In the genomic region with DNA sequence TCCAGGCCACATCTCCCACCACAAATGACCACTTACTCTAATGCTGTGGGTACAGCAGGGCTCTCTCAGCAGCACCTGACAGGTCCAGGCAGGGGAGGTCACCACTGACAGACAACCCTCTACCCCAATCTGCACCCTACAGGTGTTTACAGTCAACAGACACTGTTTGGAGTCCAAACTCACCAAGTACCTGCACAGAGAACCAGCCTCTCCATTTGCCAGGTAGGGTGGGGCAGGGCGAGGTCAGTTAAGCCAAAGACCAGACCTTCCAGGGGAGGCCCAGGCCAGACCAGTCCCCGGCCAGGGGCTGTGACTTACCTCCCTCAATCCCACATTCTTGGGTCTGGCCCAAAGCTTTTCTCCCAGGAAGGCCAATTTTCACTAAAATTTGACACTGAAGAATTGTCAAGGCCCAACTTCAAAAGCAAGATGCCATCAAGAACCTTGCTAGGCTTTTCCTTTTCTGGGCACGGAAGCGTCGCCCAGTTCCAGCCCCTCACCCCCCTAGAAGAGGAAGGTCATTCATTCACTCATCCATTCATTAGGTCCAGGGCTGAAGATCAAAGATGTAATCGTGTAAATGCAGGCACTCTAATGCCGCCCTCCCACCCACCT, we compare ENCODE assay signal across 8 mouse cellular contexts. TPM values are rescaled to one million over a fixed set of nuclear protein-coding genes. Genes with fewer than 3 reads are reported as not detected.
DNase-seq lines count a peak whose midpoint lies in the region; ATAC-seq and TF ChIP-seq lines count a peak whose summit lies in the region.

No protein-coding gene starts in this region.

- H3K4me2 ChIP-seq in hindbrain, postnatal 0 days (ENCODE audit: low read depth, low read length): peak overlapping the region; percentile 78
- H3K4me2 ChIP-seq in midbrain, embryonic 15.5 days: peak overlapping the region; percentile 70

- WGBS in hindbrain, postnatal 0 days: 53% methylated on average over 7 of the region's 7 CpGs
- WGBS in midbrain, embryonic 15.5 days: 56% methylated on average over 7 of the region's 7 CpGs

- no peak for ATAC-seq in hindbrain, postnatal 0 days
- no peak for ATAC-seq in midbrain, embryonic 15.5 days (replicated peaks)
- no peak for ATAC-seq in frontal cortex, adult (ENCODE audit: low TSS enrichment)

- DNase-seq in kidney, adult 11 months: peak; percentile 49
- no peak for DNase-seq in kidney, postnatal 4 days
- no peak for DNase-seq in hindbrain, postnatal 0 days (ENCODE audit: low spot score)
- DNase-seq in ovary, postnatal 36 days (ENCODE audit: low spot score): no peak
- no peak for DNase-seq in right cerebral cortex, adult 18-20 months

- peak overlapping the region; percentile 67 for H3K27ac ChIP-seq in brown adipose tissue, adult 24 weeks (replicated peaks; ENCODE audit: low read depth, low read length)
- peak overlapping the region; percentile 100 for H3K27ac ChIP-seq in hindbrain, postnatal 0 days
- peak overlapping the region; percentile 100 for H3K27ac ChIP-seq in midbrain, embryonic 15.5 days

- H3K4me3 ChIP-seq in brown adipose tissue, adult 24 weeks (ENCODE audit: insufficient read depth, low read depth, low read length): peak overlapping the region; percentile 79
- peak overlapping the region; percentile 57 for H3K4me3 ChIP-seq in hindbrain, postnatal 0 days (ENCODE audit: low read length)
- H3K4me3 ChIP-seq in midbrain, embryonic 15.5 days: peak overlapping the region; percentile 97

- peak overlapping the region; percentile 85 for H3K9ac ChIP-seq in hindbrain, postnatal 0 days (replicated peaks; ENCODE audit: low read length)
- H3K9ac ChIP-seq in midbrain, embryonic 15.5 days: peak overlapping the region; percentile 94

- no peak for TF ChIP-seq CTCF in hindbrain, postnatal 0 days (IDR thresholded peaks at IDR 0.05; ENCODE audit: low read depth)

- peaks cover 3% of the 10 kb centered on the region; the same call in 1 of the 2 replicates for H3K36me3 ChIP-seq in hindbrain, postnatal 0 days (ENCODE audit: insufficient read depth, low read length)
- H3K36me3 ChIP-seq in midbrain, embryonic 15.5 days (replicated peaks): peaks cover 4% of the 10 kb centered on the region; the same call in 1 of the 2 replicates

- no peaks in the 10 kb centered on the region for H3K27me3 ChIP-seq in hindbrain, postnatal 0 days (ENCODE audit: insufficient read depth, low read length)
- H3K27me3 ChIP-seq in midbrain, embryonic 15.5 days (replicated peaks): no peaks in the 10 kb centered on the region

- no peaks in the 10 kb centered on the region for H3K9me3 ChIP-seq in hindbrain, postnatal 0 days (ENCODE audit: low read length)
- no peaks in the 10 kb centered on the region for H3K9me3 ChIP-seq in midbrain, embryonic 15.5 days

- peaks cover 7% of the 10 kb centered on the region for H3K4me1 ChIP-seq in brown adipose tissue, adult 24 weeks (ENCODE audit: control insufficient read depth, insufficient read depth, insufficient read length, low read length)
- H3K4me1 ChIP-seq in hindbrain, postnatal 0 days (ENCODE audit: insufficient read depth, low read length): peaks cover 14% of the 10 kb centered on the region
- H3K4me1 ChIP-seq in midbrain, embryonic 15.5 days: peaks cover 37% of the 10 kb centered on the region

RNA-seq across cellular contexts. Expression of a gene that starts 1.5 kb away (rescaled TPM):
- polyA plus RNA-seq in brown adipose tissue, adult 24 weeks (2012; ENCODE audit: insufficient read depth, insufficient read length, missing spikeins): 241 and 250 TPM in 2 replicates
- total RNA-seq in hindbrain, postnatal 0 days (2014; rRNA removed): 780 and 854 TPM in 2 replicates
- 2,172 and 2,275 TPM in 2 replicates for polyA plus RNA-seq in hindbrain, postnatal 0 days (2015; fragmentation: Nextera tagmentation; extraction: Ambion mirVana)
- 1,357 and 1,392 TPM in 2 replicates for polyA plus RNA-seq in midbrain, embryonic 15.5 days (2015; fragmentation: Nextera tagmentation; extraction: Ambion mirVana)

RNA-seq across cellular contexts. Expression of a gene that starts 4.4 kb away (rescaled TPM):
- polyA plus RNA-seq in brown adipose tissue, adult 24 weeks (2012; ENCODE audit: insufficient read depth, insufficient read length, missing spikeins): 13.4 and 16.2 TPM in 2 replicates
- total RNA-seq in hindbrain, postnatal 0 days (2014; rRNA removed): 42.0 and 53.0 TPM in 2 replicates
- polyA plus RNA-seq in hindbrain, postnatal 0 days (2015; fragmentation: Nextera tagmentation; extraction: Ambion mirVana): 38.4 and 40.0 TPM in 2 replicates
- 32.1 and 39.6 TPM in 2 replicates for polyA plus RNA-seq in midbrain, embryonic 15.5 days (2015; fragmentation: Nextera tagmentation; extraction: Ambion mirVana)

RNA-seq across cellular contexts. Expression of a gene that starts 17.3 kb away (rescaled TPM):
- 23.9 and 24.3 TPM in 2 replicates for polyA plus RNA-seq in brown adipose tissue, adult 24 weeks (2012; ENCODE audit: insufficient read depth, insufficient read length, missing spikeins)
- 49.2 and 54.1 TPM in 2 replicates for total RNA-seq in hindbrain, postnatal 0 days (2014; rRNA removed)
- 51.4 and 56.3 TPM in 2 replicates for polyA plus RNA-seq in hindbrain, postnatal 0 days (2015; fragmentation: Nextera tagmentation; extraction: Ambion mirVana)
- 69.8 and 75.5 TPM in 2 replicates for polyA plus RNA-seq in midbrain, embryonic 15.5 days (2015; fragmentation: Nextera tagmentation; extraction: Ambion mirVana)

RNA-seq across cellular contexts. Expression of a gene that starts 37.4 kb away (rescaled TPM):
- 2.7 and 7.0 TPM in 2 replicates for polyA plus RNA-seq in brown adipose tissue, adult 24 weeks (2012; ENCODE audit: insufficient read depth, insufficient read length, missing spikeins)
- total RNA-seq in hindbrain, postnatal 0 days (2014; rRNA removed): 145 and 151 TPM in 2 replicates
- 21.1 and 22.8 TPM in 2 replicates for polyA plus RNA-seq in hindbrain, postnatal 0 days (2015; fragmentation: Nextera tagmentation; extraction: Ambion mirVana)
- 28.7 and 30.7 TPM in 2 replicates for polyA plus RNA-seq in midbrain, embryonic 15.5 days (2015; fragmentation: Nextera tagmentation; extraction: Ambion mirVana)

RNA-seq across cellular contexts. Expression of a gene that starts 41.3 kb away (rescaled TPM):
- 0.52 and 1.6 TPM in 2 replicates for polyA plus RNA-seq in brown adipose tissue, adult 24 weeks (2012; ENCODE audit: insufficient read depth, insufficient read length, missing spikeins)
- total RNA-seq in hindbrain, postnatal 0 days (2014; rRNA removed): 26.9 and 32.5 TPM in 2 replicates
- polyA plus RNA-seq in hindbrain, postnatal 0 days (2015; fragmentation: Nextera tagmentation; extraction: Ambion mirVana): 4.1 and 4.3 TPM in 2 replicates
- polyA plus RNA-seq in midbrain, embryonic 15.5 days (2015; fragmentation: Nextera tagmentation; extraction: Ambion mirVana): 5.1 and 5.4 TPM in 2 replicates
